Mouse (Mus musculus) bone marrow macrophage, adult 2 months (primary cell): ENCODE data around the gene Gm4869. TPM values are rescaled to one million over a fixed set of nuclear protein-coding genes. Genes with fewer than 3 reads are reported as not detected.
A peak's percentile ranks its signal among the peaks of the same experiment; 100 is the strongest.

ENCODE experiments used
- H3K27ac ChIP-seq: 2 replicates; pipeline ENCODE4 v1.5.1; 2012; ENCODE audit warnings: low read depth, low read length; ENCODE audit not compliant: insufficient read depth
- H3K4me1 ChIP-seq: 2 replicates; pipeline ENCODE4 v1.6.1; 2012; ENCODE audit warnings: low read length; ENCODE audit not compliant: control insufficient read depth, insufficient read depth
- H3K4me3 ChIP-seq: 2 replicates; pipeline ENCODE4 v1.5.1; 2012; ENCODE audit warnings: mild to moderate bottlenecking, low read length, moderate library complexity; ENCODE audit not compliant: insufficient read depth
- CTCF ChIP-seq: IDR thresholded peaks from 2 replicates; pipeline ENCODE4 v1.5.1; 2012; ENCODE audit warnings: low read depth, mild to moderate bottlenecking, low read length, moderate library complexity
- POLR2A ChIP-seq: IDR thresholded peaks from 2 replicates; pipeline ENCODE4 v1.6.1; 2012; ENCODE audit warnings: mild to moderate bottlenecking, low read depth, low read length, borderline replicate concordance
- polyA plus RNA-seq: library from polyadenylated mRNA; stranded (reverse); fragments of >200 nt; gene quantifications from 2 replicates; pipeline ENCODE4 v1.2.4, GENCODE M21; 2012; ENCODE audit not compliant: missing spikeins, insufficient read depth, insufficient read length

Gm4869 gene
- polyA plus RNA-seq, result not detected in 2 replicates

DNA sequence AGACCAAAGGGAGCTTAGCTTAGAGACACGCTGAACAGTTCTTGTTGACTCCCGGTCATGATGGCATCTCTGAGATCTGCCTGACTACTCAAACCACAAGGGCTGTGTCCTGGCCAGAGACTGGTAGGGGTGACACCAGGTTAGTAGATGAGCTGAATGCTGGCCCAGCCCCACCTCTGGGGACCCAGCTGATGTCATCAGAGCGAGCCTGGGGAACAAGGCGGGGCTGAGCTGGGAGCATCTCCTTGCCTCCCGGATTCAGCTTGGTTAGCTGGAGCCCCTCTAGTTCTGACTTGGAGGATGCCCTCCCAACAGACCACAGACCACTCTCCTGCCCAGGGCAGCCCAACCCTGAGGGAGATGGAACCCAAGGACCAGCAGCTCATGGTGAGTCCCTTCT is at the start of gene Gm4869:
TSS of gene Gm4869 (plus strand) at position 301 of the 400 bp plus-strand sequence.
- H3K4me1 ChIP-seq, result peaks cover 5% of the 10 kb centered on the region; the same call in 1 of the 2 replicates
- H3K27ac ChIP-seq, result no peak within 1 kb of the TSS
- no peak for TF ChIP-seq POLR2A
- TF ChIP-seq CTCF, result no peak
- H3K4me3 ChIP-seq, result no peak within 1 kb of the TSS

DNA sequence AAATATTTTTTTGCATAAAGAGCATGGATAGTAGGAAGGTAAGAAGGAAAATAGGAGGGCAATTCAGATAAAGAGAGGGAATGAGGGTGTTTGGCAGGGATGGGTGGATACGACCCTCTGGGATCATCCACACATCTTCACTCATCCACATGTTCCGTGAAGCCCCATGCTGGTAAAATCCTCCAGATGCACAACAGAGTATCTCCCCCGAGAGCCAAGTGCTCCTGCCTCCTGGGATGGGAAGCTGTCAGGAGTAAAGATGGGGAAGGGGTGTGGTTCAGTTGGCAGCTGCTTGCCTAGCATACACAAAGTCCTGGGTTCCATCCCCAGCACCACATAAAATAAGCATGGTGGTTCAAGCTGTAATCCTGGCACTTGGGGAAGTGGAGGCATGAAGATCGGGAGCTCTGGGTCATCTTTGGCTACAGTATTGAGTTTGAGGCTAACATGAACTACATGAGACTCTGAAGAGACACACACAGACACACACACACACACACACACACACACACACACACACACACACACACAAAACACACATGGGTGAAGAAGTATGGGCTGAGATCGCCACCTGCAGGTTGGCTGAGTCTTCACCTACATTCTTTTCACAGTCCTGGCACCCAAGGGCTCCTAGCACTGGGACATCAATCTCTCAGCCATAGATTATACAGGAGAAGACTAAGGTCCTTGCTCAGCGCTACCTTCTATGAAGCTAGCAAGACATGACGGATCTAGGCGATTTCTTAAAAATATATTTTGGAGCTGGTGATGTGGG is 49.1 kb upstream of the Gm4869 start:
- H3K4me1 ChIP-seq, result peaks cover 22% of the 10 kb centered on the region
- H3K27ac ChIP-seq, result no peak overlapping the region
- no peak overlapping the region for H3K4me3 ChIP-seq

DNA sequence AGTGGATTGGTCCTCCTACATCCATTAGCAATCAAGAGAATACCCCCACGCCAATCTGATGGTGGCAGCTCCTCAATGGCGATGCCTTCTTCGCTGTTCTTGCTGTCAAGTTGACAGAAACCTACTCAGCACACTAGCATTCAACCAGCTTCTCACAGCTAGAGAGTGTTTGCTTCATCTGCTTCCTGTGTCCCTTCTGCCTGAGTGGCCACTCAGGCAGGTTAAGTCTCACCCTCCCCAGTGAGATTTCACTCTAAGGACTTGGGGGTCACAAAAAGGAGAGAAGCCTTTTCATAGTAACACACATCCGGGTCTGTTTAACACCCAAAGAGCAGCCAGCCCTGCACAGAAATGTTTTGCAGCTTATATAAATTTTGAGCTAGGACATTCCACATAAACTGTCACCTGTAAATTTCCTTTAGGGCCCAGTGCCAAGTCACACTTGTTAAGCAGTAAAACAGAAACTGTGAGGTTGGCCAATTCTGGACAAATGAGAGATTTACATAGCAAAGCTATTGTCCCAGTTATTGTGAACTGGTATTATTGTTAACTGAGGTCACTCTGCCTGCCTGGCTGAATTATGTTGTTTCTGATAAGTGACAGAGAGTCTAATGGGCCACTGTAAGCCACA is 42.7 kb upstream of the Gm4869 start:
- Histone ChIP-seq H3K4me1 (peaks cover 19% of the 10 kb centered on the region), H3K4me3 (no peak overlapping the region), H3K27ac (no peak overlapping the region)
- TF ChIP-seq POLR2A (no peak), CTCF (no peak)

More for the DNA sequence above, 49.1 kb upstream of the Gm4869 start:
- peak; percentile 48 for TF ChIP-seq CTCF
- TF ChIP-seq POLR2A, result no peak

DNA sequence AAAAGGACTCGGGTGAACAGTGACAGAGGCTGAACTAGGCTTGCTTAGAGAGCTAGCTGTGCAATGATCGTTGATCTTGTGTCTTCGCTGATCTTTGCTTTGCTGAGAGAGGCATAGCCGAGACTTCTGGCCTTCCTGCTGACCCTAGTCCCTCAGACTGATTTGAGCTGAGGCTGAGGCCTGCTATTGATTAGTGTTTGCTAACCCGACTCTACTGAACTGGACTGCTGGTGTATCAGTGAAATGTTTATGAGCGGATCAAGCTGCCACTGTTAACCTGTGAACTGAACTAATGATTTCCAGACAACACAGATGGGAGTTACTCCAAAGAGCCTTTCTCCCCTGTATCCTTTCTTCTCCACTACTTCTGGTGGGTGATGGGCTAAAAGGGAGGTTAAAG is 40.3 kb upstream of the Gm4869 start:
- Histone ChIP-seq H3K27ac (no peak overlapping the region), H3K4me1 (peaks cover 19% of the 10 kb centered on the region)
- no peak for TF ChIP-seq CTCF
- no peak for TF ChIP-seq POLR2A

GRCm38 (mm10) chr5:140406666-140407065 is 38.8 kb upstream of the Gm4869 start:
- no peak overlapping the region for H3K4me3 ChIP-seq
- peak overlapping the region; percentile 14; the same call in 1 of the 2 replicates for H3K27ac ChIP-seq
- TF ChIP-seq CTCF, result no peak
- TF ChIP-seq POLR2A, result no peak
- H3K4me1 ChIP-seq, result peaks cover 19% of the 10 kb centered on the region

More for the DNA sequence above, 40.3 kb upstream of the Gm4869 start:
- no peak overlapping the region for H3K4me3 ChIP-seq

- Histone ChIP-seq H3K4me1 (peaks cover 20% of the 10 kb centered on the region), H3K4me3 (no peak overlapping the region), H3K27ac (no peak overlapping the region)
- no peak for TF ChIP-seq CTCF
- TF ChIP-seq POLR2A, result no peak
Measured at GRCm38 (mm10) chr5:140408801-140409200, 36.6 kb upstream of the Gm4869 start.

- TF ChIP-seq POLR2A (no peak), CTCF (peak; percentile 44; the same call in 1 of the 2 replicates)
- no peak overlapping the region for H3K4me3 ChIP-seq
Measured at GRCm38 (mm10) chr5:140411339-140411738, 34.1 kb upstream of the Gm4869 start.

DNA sequence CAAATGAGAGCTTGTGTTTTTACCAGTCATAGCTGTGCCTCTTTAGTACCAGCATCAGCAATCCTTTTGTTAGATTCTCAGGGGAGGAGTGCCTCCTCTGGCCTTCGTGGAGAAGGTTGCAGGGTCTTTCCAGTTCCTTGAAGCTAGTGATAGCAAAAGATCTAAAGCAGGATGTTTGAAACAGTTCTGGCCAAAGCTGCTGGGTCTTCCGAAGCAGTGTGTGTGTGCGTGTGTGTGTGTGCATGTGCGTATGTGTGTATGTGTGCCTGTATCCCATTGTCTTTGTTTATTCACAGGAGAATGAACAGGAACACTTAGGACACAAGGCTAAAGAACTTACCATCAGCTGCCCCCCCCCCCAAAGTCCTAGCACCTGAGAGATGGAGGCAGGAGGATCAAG is 30.8 kb upstream of the Gm4869 start:
- peaks cover 35% of the 10 kb centered on the region for H3K4me1 ChIP-seq
- peak overlapping the region; percentile 98 for H3K27ac ChIP-seq
- no peak for TF ChIP-seq POLR2A
- no peak for TF ChIP-seq CTCF
- no peak overlapping the region for H3K4me3 ChIP-seq

More at GRCm38 (mm10) chr5:140411339-140411738, 34.1 kb upstream of the Gm4869 start:
- Histone ChIP-seq H3K27ac (no peak overlapping the region), H3K4me1 (peaks cover 38% of the 10 kb centered on the region)

GRCm38 (mm10) chr5:140418106-140418488 is 27.3 kb upstream of the Gm4869 start:
- peaks cover 50% of the 10 kb centered on the region for H3K4me1 ChIP-seq
- H3K27ac ChIP-seq, result peak overlapping the region; percentile 80
- H3K4me3 ChIP-seq, result peak overlapping the region; percentile 75
- TF ChIP-seq CTCF (no peak), POLR2A (no peak)

DNA sequence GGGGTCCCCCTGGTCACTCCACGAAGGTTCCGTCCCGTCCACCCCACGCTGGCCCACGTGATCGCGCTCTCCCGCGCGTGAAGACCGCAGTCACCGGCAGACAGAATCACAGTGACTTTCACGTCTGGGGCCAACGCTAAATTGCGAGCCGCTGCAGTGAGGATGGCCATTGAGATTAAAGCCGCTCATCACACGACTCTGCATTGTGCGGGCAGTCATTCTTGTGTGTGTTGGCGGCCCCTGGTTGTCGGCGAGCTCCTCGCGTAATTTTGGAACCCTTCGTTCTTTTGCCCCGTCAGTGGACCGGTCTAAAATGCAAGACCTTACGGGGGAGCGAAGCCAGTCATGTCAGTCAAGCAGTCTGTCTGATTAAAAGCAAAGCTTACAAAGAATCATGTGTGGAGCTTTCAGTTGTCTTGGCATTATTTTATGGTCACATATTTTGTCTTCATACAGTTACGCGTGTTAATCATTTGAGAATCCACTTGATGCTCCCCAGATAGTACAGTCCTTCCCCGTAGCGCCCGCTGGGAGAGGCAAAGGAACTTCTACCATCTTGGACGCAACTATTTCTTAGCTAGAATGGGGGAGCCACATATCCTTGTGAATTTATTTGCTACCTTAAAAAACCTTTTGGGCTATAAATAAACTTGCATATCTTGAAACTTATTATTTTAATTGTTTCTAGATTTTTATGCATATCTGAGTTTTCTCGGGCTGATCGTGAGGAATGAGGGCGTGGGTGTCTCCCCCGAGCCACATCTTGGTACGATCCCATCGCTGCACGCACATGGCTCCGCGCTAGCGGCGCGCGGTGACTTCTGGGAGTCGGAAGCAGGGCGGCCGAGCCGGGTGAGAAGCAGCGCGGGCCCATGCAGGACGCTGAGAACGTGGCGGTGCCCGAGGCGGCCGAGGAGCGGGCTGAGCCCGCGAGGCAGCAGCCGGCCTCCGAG is 26.7 kb upstream of the Gm4869 start, which contains the start of gene Eif3b:
TSS of gene Eif3b (plus strand) at position 840 of the 953 bp plus-strand sequence.
- H3K4me3 ChIP-seq, result peak within 1 kb of the TSS; percentile 75
- H3K4me1 ChIP-seq, result peaks cover 45% of the 10 kb centered on the region
- TF ChIP-seq POLR2A (peak; percentile 22; the same call in 1 of the 2 replicates), CTCF (no peak)

More for the DNA sequence above, 26.7 kb upstream of the Gm4869 start, which contains the start of gene Eif3b:
- peak within 1 kb of the TSS; percentile 80 for H3K27ac ChIP-seq
